Mouse (Mus musculus) forebrain, embryonic 13.5 days (tissue): ENCODE measurements around the gene Tsc22d3. TPM values are rescaled to one million over a fixed set of nuclear protein-coding genes. Genes with fewer than 3 reads are reported as not detected.
"Not testable (repeated sequence)": the region's sequence is repeated elsewhere in the genome, so short reads cannot be mapped to it uniquely, and the experiment has no call there.

Experiments
- ATAC-seq: fragments of 200-750 bp; cut with Nextera tagmentation; 2 replicates; pipeline ENCODE4 v1.8.0; 2017
- H3K27ac ChIP-seq: fragments of 300-500 bp; sonication (generic); 2 replicates; pipeline ENCODE4 v1.5.1; 2015; ENCODE audit warnings: inconsistent platforms, mild to moderate bottlenecking, moderate library complexity
- H3K27me3 ChIP-seq: fragments of 300-500 bp; sonication (generic); 2 replicates; pipeline ENCODE4 v1.6.1; 2015; ENCODE audit warnings: mild to moderate bottlenecking, inconsistent platforms
- H3K36me3 ChIP-seq: fragments of 300-500 bp; sonication (generic); 2 replicates; pipeline ENCODE4 v1.6.1; 2015; ENCODE audit warnings: mild to moderate bottlenecking, inconsistent platforms; ENCODE audit not compliant: poor library complexity, severe bottlenecking
- H3K4me1 ChIP-seq: fragments of 300-500 bp; sonication (generic); 2 replicates; pipeline ENCODE4 v1.6.1; 2015; ENCODE audit warnings: inconsistent platforms
- H3K4me2 ChIP-seq: fragments of 300-500 bp; sonication (generic); 2 replicates; pipeline ENCODE4 v1.6.1; 2015; ENCODE audit warnings: inconsistent platforms, mild to moderate bottlenecking, moderate library complexity
- H3K4me3 ChIP-seq: fragments of 300-500 bp; sonication (generic); 2 replicates; pipeline ENCODE4 v1.5.1; 2015; ENCODE audit warnings: mild to moderate bottlenecking, inconsistent platforms
- H3K9ac ChIP-seq: fragments of 300-500 bp; sonication (generic); 2 replicates; pipeline ENCODE4 v1.6.1; 2015; ENCODE audit warnings: mild to moderate bottlenecking, inconsistent platforms
- H3K9me3 ChIP-seq: fragments of 300-500 bp; sonication (generic); replicated peaks from 2 replicates; pipeline ENCODE4 v1.6.1; 2016; ENCODE audit warnings: inconsistent platforms
- WGBS: fragments of 180-500 bp; shearing (Covaris S2); methylation state at CpG from one replicate; pipeline ENCODE4 v1.1.7; 2015; 5-methylcytosine and 5-hydroxymethylcytosine counted together
- polyA plus RNA-seq: library from polyadenylated mRNA; unstranded; fragments of >200 nt; fragmentation: Nextera tagmentation; extraction: Ambion mirVana; gene quantifications from 2 replicates; pipeline ENCODE4 v1.2.1, GENCODE M21; 2015

The Tsc22d3 gene
- polyA plus RNA-seq, 1 experiment from 2014 or later, result 84.3 TPM

GRCm38 (mm10) chrX:140522071-140522765 is 78.2 kb downstream of the Tsc22d3 start:
- Histone ChIP-seq H3K9ac (no peak overlapping the region), H3K9me3 (no peaks in the 10 kb centered on the region), H3K27ac (no peak overlapping the region), H3K4me2 (no peak overlapping the region), H3K27me3 (peaks cover 19% of the 10 kb centered on the region; the same call in 1 of the 2 replicates), H3K4me3 (no peak overlapping the region), H3K4me1 (0 out of 2 replicates have a peak, but pooled peaks cover 3% of the 10 kb centered on the region), H3K36me3 (no peaks in the 10 kb centered on the region)
- ATAC-seq, result no peak
- 63% methylated on average over 14 of the region's 14 CpGs for WGBS

GRCm38 (mm10) chrX:140520146-140521102 is 80.0 kb downstream of the Tsc22d3 start:
- Histone ChIP-seq H3K27me3 (peaks cover 18% of the 10 kb centered on the region; the same call in 1 of the 2 replicates), H3K36me3 (no peaks in the 10 kb centered on the region), H3K4me1 (0 out of 2 replicates have a peak, but pooled peaks cover 3% of the 10 kb centered on the region), H3K4me3 (peak overlapping the region; percentile 23), H3K9ac (no peak overlapping the region), H3K27ac (no peak overlapping the region), H3K9me3 (no peaks in the 10 kb centered on the region), H3K4me2 (peak overlapping the region; percentile 51)
- WGBS, result 21% methylated on average over 25 of the region's 25 CpGs
- ATAC-seq, result peak; percentile 86

GRCm38 (mm10) chrX:140518351-140518750 is 82.1 kb downstream of the Tsc22d3 start:
- Histone ChIP-seq H3K4me2 (no peak overlapping the region), H3K9ac (no peak overlapping the region), H3K27ac (no peak overlapping the region), H3K27me3 (peaks cover 28% of the 10 kb centered on the region; the same call in 1 of the 2 replicates), H3K4me3 (no peak overlapping the region), H3K36me3 (no peaks in the 10 kb centered on the region), H3K9me3 (no peaks in the 10 kb centered on the region), H3K4me1 (0 out of 2 replicates have a peak, but pooled peaks cover 3% of the 10 kb centered on the region)
- ATAC-seq, result no peak
- 77% methylated on average over 8 of the region's 8 CpGs for WGBS

- 95% methylated on average over 2 of the region's 2 CpGs for WGBS
- H3K27me3 ChIP-seq, result peaks cover 40% of the 10 kb centered on the region; the same call in 1 of the 2 replicates
- no peak overlapping the region for H3K27ac ChIP-seq
Observed at GRCm38 (mm10) chrX:140513379-140513778, 87.1 kb downstream of the Tsc22d3 start.

DNA sequence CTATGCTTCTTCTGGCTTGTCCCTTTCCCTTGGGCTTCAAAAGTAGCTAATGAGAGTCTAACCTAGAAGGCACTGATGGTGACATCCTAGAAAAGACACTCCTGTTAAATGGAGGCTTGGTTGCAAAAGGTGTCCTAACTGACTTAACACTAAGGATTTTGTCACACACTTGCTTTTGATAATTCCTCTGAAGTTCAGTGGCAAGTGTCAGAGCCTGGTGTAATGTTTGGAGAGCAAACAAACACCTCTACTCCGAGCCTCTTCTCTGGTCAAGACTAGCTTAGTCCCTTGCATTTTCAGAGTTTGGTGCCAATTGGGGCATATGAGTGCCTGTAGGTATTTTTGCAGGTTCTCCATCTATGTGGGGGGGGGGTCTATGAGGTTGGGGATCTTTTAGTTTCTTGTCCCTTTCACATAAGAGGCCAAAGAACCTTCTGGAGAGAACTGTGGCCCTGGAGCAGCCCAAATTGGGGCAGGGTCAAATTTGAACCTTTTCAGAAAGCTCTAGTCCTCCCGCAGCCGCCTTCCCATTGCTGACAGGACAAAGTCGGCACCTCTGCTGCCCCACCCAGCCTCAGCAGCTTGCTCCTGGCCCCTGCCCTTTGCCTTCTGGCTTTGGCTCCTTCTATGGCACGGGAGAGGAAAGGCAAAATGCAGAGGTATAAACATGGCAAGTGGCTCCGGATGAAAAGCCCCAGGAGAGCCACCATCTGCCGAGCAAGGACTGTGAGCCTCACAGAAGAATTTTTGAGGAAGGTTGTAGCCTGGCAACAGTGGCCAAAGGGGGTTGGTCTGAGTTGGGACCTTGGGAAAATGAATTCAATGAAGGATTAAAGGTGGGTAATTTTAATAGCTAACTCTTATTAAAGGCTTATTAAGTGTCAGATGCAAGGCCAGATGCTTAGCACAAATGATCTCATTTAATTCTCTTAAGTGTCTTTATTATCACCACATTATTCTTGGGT is 88.5 kb downstream of the Tsc22d3 start:
- H3K27me3 ChIP-seq, result peaks cover 42% of the 10 kb centered on the region; the same call in 1 of the 2 replicates
- no peaks in the 10 kb centered on the region for H3K36me3 ChIP-seq
- ATAC-seq, result no peak
- H3K27ac ChIP-seq, result no peak overlapping the region
- no peak overlapping the region for H3K4me2 ChIP-seq
- WGBS, result 43% methylated on average over 7 of the region's 7 CpGs
- H3K9me3 ChIP-seq, result no peaks in the 10 kb centered on the region
- H3K4me3 ChIP-seq, result no peak overlapping the region
- no peaks in the 10 kb centered on the region for H3K4me1 ChIP-seq
- H3K9ac ChIP-seq, result no peak overlapping the region

More at GRCm38 (mm10) chrX:140513379-140513778, 87.1 kb downstream of the Tsc22d3 start:
- H3K36me3 ChIP-seq, result no peaks in the 10 kb centered on the region
- no peak overlapping the region for H3K4me2 ChIP-seq
- H3K9ac ChIP-seq, result no peak overlapping the region
- H3K9me3 ChIP-seq, result no peaks in the 10 kb centered on the region
- H3K4me1 ChIP-seq, result no peaks in the 10 kb centered on the region
- no peak overlapping the region for H3K4me3 ChIP-seq
- no peak for ATAC-seq

GRCm38 (mm10) chrX:140510696-140511429 is 89.6 kb downstream of the Tsc22d3 start:
- Histone ChIP-seq H3K9me3 (no peaks in the 10 kb centered on the region), H3K27me3 (peaks cover 42% of the 10 kb centered on the region; the same call in 1 of the 2 replicates), H3K4me2 (peak overlapping the region; percentile 45), H3K9ac (peak overlapping the region; percentile 28; the same call in 1 of the 2 replicates), H3K27ac (no peak overlapping the region), H3K36me3 (no peaks in the 10 kb centered on the region), H3K4me3 (no peak overlapping the region), H3K4me1 (no peaks in the 10 kb centered on the region)
- ATAC-seq, result no peak
- 28% methylated on average over 21 of the region's 24 CpGs for WGBS

DNA sequence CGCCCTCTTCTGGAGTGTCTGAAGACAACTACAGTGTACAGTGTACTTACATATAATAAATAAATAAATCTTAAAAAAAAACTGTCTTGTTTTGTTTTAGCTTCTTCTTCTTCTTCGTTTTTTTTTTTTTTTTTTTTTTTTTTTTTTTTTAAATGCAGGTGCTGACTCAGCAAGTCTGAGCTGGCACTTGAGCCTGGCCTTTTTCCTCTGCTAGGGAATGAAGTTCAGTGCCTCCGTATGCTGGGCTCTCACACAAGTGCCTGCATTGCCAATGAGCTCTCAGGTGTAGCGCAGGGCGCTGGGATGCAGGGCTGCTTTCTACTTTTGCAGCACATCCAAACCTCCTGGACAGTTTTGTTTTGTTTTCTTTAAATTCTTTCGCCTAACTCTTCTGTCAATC is 90.6 kb downstream of the Tsc22d3 start:
- H3K4me2 ChIP-seq, result no peak overlapping the region

DNA sequence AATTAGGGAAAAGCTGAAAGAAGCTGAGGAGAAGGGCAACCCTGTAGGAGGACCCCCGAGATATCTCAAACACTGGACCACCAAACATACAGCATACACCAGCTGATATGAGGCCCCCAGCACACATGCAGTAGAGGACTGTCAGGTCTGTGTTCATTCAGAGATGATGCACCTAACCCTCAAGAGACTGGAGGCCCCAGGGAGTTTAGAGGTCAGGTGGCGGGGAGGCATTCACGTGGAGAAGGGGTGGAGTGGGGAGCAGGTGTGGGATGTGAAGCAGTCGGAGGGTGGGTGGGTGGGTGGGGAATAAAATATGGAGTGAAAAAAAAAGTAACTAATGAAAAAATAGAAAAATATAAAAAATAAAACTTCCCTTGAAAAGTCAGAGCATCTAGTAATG is 91.7 kb downstream of the Tsc22d3 start:
- H3K27ac ChIP-seq, H3K36me3 ChIP-seq, H3K9me3 ChIP-seq, H3K9ac ChIP-seq, H3K4me3 ChIP-seq, H3K4me1 ChIP-seq, H3K4me2 ChIP-seq, ATAC-seq: not testable (repeated sequence)
- 87% methylated on average over 4 of the region's 4 CpGs for WGBS
- peaks cover 37% of the 10 kb centered on the region; the same call in 1 of the 2 replicates for H3K27me3 ChIP-seq

More for the DNA sequence above, 90.6 kb downstream of the Tsc22d3 start:
- Histone ChIP-seq H3K9ac (no peak overlapping the region), H3K4me3 (no peak overlapping the region), H3K9me3 (no peaks in the 10 kb centered on the region), H3K36me3 (no peaks in the 10 kb centered on the region), H3K27me3 (peaks cover 42% of the 10 kb centered on the region; the same call in 1 of the 2 replicates), H3K4me1 (no peaks in the 10 kb centered on the region), H3K27ac (no peak overlapping the region)
- no peak for ATAC-seq
- 62% methylated on average over 6 of the region's 6 CpGs for WGBS

- Histone ChIP-seq H3K4me1 (no peaks in the 10 kb centered on the region), H3K4me3 (no peak overlapping the region), H3K4me2 (no peak overlapping the region), H3K27me3 (peaks cover 32% of the 10 kb centered on the region; the same call in 1 of the 2 replicates), H3K9me3 (no peaks in the 10 kb centered on the region), H3K36me3 (no peaks in the 10 kb centered on the region), H3K27ac (no peak overlapping the region), H3K9ac (no peak overlapping the region)
- 86% methylated on average over 1 of the region's 1 CpGs for WGBS
- ATAC-seq, result no peak
Observed at GRCm38 (mm10) chrX:140507377-140507776, 93.1 kb downstream of the Tsc22d3 start.

- Histone ChIP-seq H3K4me2 (no peak overlapping the region), H3K4me3 (no peak overlapping the region), H3K4me1 (no peaks in the 10 kb centered on the region), H3K36me3 (no peaks in the 10 kb centered on the region), H3K27ac (no peak overlapping the region), H3K27me3 (peaks cover 24% of the 10 kb centered on the region; the same call in 1 of the 2 replicates), H3K9me3 (no peaks in the 10 kb centered on the region), H3K9ac (no peak overlapping the region)
- ATAC-seq, result no peak
- WGBS, result 61% methylated on average over 6 of the region's 6 CpGs
Observed at GRCm38 (mm10) chrX:140506436-140507180, 93.9 kb downstream of the Tsc22d3 start.
